Mouse (Mus musculus) spleen, adult 12 weeks (tissue): Measurements from ENCODE around the gene Gm5741.
A peak's percentile ranks its signal among the peaks of the same experiment; 100 is the strongest.

Experiments
- DNase-seq: peaks from one replicate; pipeline ENCODE4 v3.0.0; 2022; ENCODE audit warnings: low spot score

Gene Gm5741

DNA sequence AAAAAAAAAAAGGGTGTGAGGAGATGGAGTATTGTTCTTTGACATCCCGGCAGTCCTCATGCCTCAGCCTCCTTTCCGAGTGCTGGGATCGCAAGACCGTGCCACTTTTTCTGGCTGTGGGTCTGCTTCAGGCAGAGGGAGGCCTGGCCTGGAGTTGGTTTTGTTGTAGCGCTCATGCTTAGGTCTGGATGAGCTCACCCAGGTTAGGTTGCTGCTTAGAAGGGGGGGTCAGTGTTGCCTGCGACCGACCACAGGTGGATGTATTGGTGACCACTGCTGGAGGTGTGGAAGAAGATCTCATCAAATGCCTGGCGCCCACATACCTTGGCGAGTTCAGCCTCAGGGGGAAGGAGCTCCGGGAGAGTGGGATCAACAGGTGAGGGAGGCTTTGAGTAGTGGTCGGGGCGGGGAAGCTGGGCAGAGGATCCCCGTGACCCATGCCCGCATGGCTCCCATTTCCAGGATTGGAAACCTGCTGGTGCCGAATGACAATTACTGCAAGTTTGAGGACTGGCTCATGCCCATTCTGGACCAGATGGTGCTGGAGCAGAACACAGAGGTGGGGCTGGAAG is 5.3 kb upstream of the Gm5741 start:
- no peak for DNase-seq

DNA sequence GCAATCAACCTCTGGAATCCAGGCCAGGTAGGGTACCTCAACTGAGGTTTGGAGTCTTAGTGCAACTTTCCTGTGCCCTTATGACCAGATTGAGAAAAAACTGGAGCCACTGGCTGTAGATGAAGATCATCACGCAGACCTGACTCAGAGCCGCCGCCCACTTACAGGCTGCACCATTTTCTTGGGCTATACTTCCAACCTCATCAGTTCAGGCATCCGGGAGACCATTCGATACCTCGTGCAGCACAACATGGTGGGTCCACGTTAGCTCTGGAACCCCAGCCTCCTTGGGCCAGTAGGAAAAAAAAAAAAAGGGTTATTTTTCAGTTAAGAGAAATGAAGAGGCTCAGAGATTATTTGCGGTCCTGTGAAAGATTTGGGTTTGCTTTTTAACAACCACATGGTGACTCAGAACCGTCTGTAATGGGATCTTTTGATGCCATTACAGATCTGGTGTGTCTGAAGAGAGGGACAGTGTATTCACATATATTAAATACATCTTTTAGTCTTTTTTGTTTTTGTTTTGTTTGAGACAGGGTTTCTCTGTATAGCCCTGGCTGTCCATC is 4.7 kb upstream of the Gm5741 start:
- DNase-seq: no peak

DNA sequence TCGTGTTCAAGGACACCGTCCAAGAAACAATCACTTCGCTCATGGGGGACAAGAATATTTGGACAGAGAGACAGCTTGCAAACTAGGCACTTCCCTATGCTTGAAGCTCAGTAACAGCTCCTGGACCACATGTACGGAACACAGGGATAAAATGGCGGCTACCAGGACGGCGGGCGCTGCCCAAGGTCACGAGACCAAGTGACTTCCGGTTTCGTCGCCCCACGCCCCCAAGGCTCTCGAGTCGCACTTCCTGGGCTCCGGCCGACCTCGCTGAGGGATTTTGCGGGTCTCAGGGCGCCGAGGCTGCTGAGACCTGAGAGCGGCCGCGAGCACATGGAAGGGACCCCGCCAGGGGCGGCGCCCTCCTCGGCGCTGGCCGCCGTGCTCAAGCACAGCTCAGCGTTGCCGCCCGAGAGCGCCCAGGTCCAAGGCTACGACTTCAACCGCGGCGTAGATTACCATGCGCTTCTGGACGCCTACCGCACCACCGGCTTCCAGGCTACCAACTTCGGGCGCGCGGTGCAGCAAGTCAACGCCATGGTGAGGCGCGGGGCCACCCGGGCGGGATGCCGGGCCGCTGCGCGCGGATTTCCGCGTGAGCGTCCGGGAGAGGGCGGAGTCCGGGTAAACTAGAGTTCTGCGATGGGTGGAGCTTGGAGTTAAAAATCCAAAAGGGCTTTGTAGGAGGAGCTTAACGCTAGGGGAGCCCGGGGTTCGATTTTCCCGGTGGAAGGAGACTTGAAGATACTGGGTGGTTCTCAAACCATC is 3.9 kb upstream of the Gm5741 start, which contains the start of gene Dhps:
TSS of gene Dhps (plus strand) at position 244 of the 768 bp plus-strand sequence.
- DNase-seq: peak; percentile 73

GRCm38 (mm10) chr8:85071041-85071440 is 3.3 kb upstream of the Gm5741 start:
- DNase-seq: no peak

DNA sequence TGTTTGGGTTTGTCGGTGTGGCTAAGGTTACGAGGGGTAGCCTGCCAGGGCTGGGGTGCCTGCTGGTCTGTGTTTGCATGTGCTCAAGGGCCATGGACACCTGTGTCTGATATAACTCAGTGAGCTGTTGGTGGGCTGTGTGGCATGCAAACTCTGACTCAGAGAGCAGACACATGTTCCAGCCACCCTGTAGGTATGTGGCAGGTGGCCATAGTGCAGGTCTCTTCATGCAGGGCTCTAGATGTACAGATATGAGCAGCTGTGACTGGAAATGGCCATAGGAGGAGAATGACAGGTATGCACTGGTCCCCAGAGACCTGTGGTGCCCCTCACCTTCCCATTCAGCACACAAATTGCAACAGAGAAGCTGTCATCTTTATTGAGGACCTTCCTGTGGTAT is 627 bp downstream of the Gm5741 start:
- DNase-seq: no peak

- no peak for DNase-seq
Measured at GRCm38 (mm10) chr8:85065213-85065612, 2.6 kb downstream of the Gm5741 start.

- DNase-seq: no peak
Measured at GRCm38 (mm10) chr8:85062603-85063002, 5.2 kb downstream of the Gm5741 start.

- DNase-seq: peak; percentile 78
Measured at GRCm38 (mm10) chr8:85059879-85060616, 7.7 kb downstream of the Gm5741 start, which contains the start of gene Fbxw9. Fbxw9 (plus strand) TSS chr8:85060055.

DNA sequence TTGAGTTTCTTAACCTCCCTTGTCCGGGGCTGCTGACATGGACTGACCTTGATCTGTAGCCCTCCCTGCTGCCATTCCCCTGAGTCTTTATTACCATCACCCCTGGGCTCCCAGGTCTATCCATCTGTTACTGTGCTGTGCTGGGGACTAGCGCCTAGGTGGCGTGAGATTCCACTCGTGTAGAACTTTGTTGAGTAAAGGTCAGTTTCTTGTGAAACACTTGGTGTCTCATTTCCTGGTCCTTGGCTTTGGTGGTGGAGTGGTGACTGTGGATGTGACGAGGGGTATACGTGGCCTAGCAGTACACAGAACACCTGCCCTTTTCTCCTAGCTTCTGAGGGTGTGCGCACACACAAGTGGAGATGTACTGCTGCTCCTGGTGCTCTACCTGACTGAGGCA is 10.4 kb downstream of the Gm5741 start:
- no peak for DNase-seq

DNA sequence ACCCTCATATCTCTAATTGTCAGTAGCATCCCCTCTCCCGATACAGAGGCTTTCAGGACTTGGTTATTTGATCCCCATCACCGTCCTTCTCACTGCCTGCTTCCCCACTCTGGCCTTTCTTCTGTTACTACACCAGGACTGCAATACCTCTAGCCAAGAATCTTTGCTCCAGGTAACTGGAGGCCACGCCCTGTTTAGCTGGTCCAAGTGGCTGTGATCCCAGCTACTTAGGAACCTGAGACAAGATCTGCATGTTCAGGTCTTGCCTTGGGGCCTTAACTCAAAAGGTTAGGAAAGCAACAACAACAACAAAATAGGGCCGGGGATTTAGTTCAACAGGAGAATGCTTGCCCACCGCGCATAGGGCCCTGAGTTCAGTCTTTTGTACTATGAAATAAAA is 24.2 kb downstream of the Gm5741 start:
- no peak for DNase-seq

DNA sequence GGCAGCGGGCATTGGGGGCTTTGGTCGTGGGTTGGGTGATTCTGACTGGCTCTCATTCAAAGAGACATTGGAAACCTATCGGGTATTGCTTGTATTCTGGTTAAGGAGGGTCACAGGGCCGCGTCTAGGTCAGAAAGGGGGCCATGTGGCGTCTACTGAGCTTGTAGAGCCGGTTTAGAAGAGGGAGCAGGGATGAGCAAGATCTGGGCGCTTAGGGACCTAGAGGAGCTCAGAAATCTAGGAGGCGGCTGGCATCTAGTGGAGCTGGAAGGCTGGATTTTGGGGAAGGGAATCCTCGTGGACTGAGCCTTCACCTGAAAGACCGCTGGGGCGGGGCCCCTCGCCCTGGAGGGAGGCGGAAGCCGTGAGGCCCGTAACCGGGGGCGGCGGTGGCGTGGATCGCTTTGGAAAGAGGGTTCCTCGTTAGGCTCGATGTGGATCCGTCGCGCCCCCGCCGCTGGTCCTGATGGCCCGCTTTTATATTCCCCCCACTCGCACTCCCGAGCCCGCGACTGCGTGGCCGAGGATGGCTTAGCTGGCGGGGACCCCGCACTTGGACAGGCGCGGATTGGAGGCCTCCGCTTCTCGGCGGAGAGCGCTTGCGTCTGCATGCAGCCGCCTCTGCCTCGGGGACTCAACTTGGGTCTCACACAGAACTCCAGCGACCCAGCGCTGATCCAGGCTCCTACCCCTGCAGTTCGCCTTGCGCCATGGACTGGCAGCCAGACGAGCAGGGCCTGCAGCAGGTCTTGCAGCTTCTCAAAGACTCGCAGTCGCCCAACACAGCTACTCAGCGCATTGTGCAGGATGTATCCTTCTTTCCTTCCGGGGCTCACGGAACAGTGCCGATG is 29.9 kb downstream of the Gm5741 start:
- DNase-seq: peak; percentile 26

DNA sequence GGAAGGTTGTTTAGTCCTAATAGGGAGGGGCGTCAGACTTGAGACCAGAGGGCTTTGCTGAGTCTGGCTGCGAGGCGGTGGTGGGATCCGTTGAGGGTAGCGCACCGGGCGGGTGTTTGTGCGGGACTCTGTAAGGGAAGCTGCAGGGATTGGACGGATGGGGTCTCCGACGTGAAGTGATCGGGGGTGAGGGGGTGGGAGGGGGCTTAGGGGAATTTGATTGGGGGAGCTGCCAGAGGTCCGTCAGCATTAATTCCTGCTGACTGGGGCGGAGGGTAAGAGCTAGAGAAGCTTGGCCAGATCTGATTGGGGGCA is 30.5 kb downstream of the Gm5741 start:
- no peak for DNase-seq

DNA sequence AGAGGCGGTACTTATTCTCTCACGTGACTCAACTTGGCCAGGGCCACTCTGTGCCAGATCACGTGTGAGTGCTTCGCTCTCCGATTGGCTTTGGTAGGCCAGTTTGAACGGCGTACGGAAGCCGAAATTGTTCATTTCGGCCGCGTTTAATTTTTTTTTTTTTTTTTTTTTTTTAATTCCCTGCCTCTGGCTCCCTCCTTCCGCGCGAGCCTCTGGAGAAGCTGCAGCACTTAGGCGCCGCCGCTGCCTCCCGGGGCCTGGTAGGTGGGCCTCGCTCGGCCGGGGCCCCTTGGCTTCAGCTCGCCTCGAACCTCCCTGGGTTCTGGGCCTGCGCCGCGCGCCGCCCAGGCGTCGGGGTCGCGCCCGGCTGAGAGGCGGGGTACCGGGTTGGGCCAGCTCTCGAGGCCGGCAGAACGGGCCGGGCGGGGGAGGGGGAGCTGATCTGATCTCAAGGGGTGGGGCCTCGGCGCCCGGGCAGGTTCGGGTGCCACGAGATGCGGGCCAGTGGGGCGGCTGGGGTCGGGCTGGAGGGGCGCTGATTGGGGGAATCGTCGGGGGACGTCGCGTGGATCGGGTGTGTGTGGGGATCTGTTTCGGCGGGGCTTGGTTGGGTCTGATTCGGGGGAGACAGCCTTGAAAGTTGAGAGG is 30.9 kb downstream of the Gm5741 start, which contains the start of gene Tnpo2:
TSS of gene Tnpo2 (plus strand) at position 198 of the 648 bp plus-strand sequence.
- DNase-seq: peak; percentile 80

- DNase-seq: no peak
Measured at GRCm38 (mm10) chr8:85036381-85036717, 31.4 kb downstream of the Gm5741 start.

- DNase-seq: peak; percentile 14
Measured at GRCm38 (mm10) chr8:85035728-85036310, 32.0 kb downstream of the Gm5741 start.

GRCm38 (mm10) chr8:85035165-85035727 is 32.5 kb downstream of the Gm5741 start:
- DNase-seq: no peak

DNA sequence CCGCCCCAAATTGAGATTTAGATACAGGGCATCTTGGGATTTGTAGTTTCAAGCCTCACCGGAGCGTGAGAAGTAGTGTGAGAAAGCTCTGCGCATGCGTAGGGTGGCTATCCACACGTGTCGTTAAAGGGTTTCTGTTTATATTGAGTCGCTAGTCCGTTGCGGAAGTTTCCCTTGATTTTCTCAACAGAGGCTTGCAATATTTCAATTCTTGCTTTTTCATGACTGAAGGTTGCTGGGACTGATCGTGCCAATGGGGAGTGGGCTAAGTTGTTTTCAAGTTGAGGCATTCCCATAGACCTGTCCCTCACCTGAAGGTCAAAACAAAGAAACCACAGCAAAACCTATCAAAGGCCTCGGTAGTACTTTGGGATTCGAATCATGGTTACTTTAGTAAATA is 33.0 kb downstream of the Gm5741 start:
- peak; percentile 46 for DNase-seq

DNA sequence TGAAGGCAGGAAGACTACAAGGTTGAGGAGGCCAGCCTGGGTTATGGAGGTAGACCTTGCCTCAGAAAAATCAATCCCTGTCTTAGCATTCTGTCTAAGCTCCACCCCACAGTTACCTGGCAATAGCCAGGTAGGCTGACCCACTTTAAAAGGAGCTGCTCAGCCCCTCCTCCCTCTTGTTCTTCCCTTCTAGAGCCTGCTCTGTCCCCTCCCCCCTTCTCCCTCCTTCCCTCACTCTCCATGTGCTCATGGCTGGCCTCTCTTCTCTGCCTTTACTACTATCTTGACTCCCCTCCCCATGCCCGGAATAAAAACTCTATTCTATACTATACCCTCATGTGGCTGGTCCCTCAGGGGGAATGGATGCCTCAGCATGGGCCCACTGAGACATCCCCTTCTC is 33.9 kb downstream of the Gm5741 start:
- DNase-seq: no peak

DNA sequence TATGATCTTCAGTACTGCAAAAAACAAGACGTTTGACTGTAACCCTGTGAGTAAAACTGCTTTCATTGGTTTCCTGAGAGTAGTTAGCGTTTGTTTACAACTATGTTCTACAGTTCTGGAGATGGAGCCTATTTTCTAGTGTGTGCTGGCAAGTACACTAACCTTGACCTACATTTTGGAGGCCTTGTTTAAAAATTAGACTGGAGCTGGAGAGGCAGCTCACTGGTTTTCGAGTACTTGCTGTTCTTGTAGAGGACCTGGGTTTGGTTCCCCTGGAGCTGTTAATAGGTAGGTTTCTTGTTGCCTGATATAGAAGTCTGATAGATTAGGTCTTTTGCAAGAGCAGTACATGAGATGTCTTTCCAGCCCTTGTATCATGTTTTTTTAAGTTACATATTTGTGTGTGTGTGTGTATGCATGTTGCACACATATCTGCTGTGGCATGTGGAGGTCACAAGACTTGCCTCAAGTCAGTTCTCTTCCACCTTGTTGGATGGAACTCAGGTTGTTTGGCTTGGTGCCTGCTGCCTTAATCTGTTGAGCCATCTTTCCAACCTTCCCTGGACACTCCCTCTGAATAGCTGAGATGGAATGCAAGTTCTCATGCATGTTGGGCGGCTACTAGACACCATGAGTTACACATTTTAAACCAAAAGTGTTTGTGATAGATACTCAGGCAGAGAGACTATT is 35.0 kb downstream of the Gm5741 start:
- DNase-seq: no peak

GRCm38 (mm10) chr8:85029271-85029670 is 38.5 kb downstream of the Gm5741 start:
- no peak for DNase-seq
